In genomic region chr2:137138063-137138462, GRCm38 (mm10) we compare ENCODE assay signal across 31 mouse cellular contexts. TPM values are rescaled to one million over a fixed set of nuclear protein-coding genes. Genes with fewer than 3 reads are reported as not detected.
"Had no signal": no experiment of that assay in that cellular context is flagged by ENCODE, and none has a peak within 500 bp of the region (broad histone marks: within the 10 kb centered on the region; RNA-seq: fewer than 3 reads in every experiment).

No protein-coding gene starts in this region.

- DNase-seq: layer of hippocampus, postnatal 36 days; left cerebral cortex, postnatal 4 days; liver, embryonic 13.5 days; lung, adult 18-20 months; lung, adult 2 months; lung, embryonic 14.5 days; lung, postnatal 10 days; lung, postnatal 14 days; lung, postnatal 36 days; lung, postnatal 4 days; midbrain, embryonic 14.5 days had no signal

- H3K4me2 ChIP-seq: limb, embryonic 12.5 days; limb, embryonic 13.5 days; limb, embryonic 15.5 days; liver, embryonic 13.5 days; liver, embryonic 15.5 days; lung, embryonic 14.5 days; lung, embryonic 15.5 days; midbrain, embryonic 11.5 days; midbrain, embryonic 12.5 days; midbrain, embryonic 13.5 days; midbrain, embryonic 15.5 days; neural tube, embryonic 12.5 days had no signal

- ATAC-seq: lung, postnatal 0 days; midbrain, embryonic 13.5 days; midbrain, embryonic 15.5 days; midbrain, embryonic 16.5 days had no signal

- H3K4me1 ChIP-seq: limb, embryonic 10.5 days; limb, embryonic 15.5 days; liver, embryonic 13.5 days; liver, embryonic 15.5 days; lung, embryonic 15.5 days; megakaryocyte, embryonic 14.5 days; midbrain, embryonic 10.5 days; midbrain, embryonic 12.5 days; midbrain, embryonic 13.5 days; midbrain, embryonic 15.5 days; neural tube, embryonic 12.5 days had no signal

- H3K27ac ChIP-seq: left cerebral cortex, adult 2 months; limb, embryonic 10.5 days; limb, embryonic 12.5 days; limb, embryonic 13.5 days; limb, embryonic 15.5 days; liver, embryonic 13.5 days; liver, embryonic 14.5 days; liver, embryonic 15.5 days; lung, embryonic 15.5 days; macrophage; midbrain, embryonic 10.5 days; midbrain, embryonic 12.5 days; midbrain, embryonic 13.5 days; midbrain, embryonic 15.5 days; neural tube, embryonic 12.5 days had no signal

- H3K36me3 ChIP-seq: limb, embryonic 10.5 days; limb, embryonic 12.5 days; limb, embryonic 13.5 days; limb, embryonic 15.5 days; liver, embryonic 13.5 days; liver, embryonic 15.5 days; lung, embryonic 15.5 days; midbrain, embryonic 10.5 days; midbrain, embryonic 12.5 days; midbrain, embryonic 13.5 days; midbrain, embryonic 15.5 days; neural tube, embryonic 12.5 days had no signal

- H3K27me3 ChIP-seq: limb, embryonic 12.5 days; limb, embryonic 13.5 days; limb, embryonic 15.5 days; liver, embryonic 13.5 days; liver, embryonic 15.5 days; lung, embryonic 15.5 days; megakaryocyte, embryonic 14.5 days; midbrain, embryonic 12.5 days; midbrain, embryonic 13.5 days; midbrain, embryonic 15.5 days; neural tube, embryonic 12.5 days had no signal

- H3K9ac ChIP-seq: limb, embryonic 12.5 days; limb, embryonic 13.5 days; limb, embryonic 15.5 days; liver, embryonic 13.5 days; liver, embryonic 14.5 days; liver, embryonic 15.5 days; lung, embryonic 14.5 days; lung, embryonic 15.5 days; midbrain, embryonic 12.5 days; midbrain, embryonic 13.5 days; midbrain, embryonic 15.5 days; neural tube, embryonic 12.5 days had no signal

- H3K4me3 ChIP-seq: left cerebral cortex, adult 2 months; limb, embryonic 10.5 days; limb, embryonic 12.5 days; limb, embryonic 13.5 days; limb, embryonic 15.5 days; liver, embryonic 13.5 days; liver, embryonic 15.5 days; lung, embryonic 15.5 days; megakaryocyte, embryonic 14.5 days; midbrain, embryonic 10.5 days; midbrain, embryonic 12.5 days; midbrain, embryonic 13.5 days; midbrain, embryonic 15.5 days; myocyte; neural tube, embryonic 12.5 days had no signal

- H3K9me3 ChIP-seq: limb, embryonic 10.5 days; limb, embryonic 12.5 days; limb, embryonic 13.5 days; limb, embryonic 15.5 days; liver, embryonic 13.5 days; liver, embryonic 15.5 days; lung, embryonic 15.5 days; midbrain, embryonic 10.5 days; midbrain, embryonic 12.5 days; midbrain, embryonic 13.5 days; midbrain, embryonic 15.5 days; neural tube, embryonic 12.5 days had no signal

RNA-seq across cellular contexts. Expression of gene Jag1, which starts 21.6 kb away (rescaled TPM):
- total RNA-seq: megakaryocyte-erythroid progenitor cell, adult 5-6 weeks had no signal
